Mouse (Mus musculus) megakaryocyte progenitor cell, adult 5-6 weeks (primary cell): Measurements from ENCODE around the gene Sohlh1. TPM values are rescaled to one million over a fixed set of nuclear protein-coding genes. Genes with fewer than 3 reads are reported as not detected.
"Not testable (repeated sequence)": the region's sequence is repeated elsewhere in the genome, so short reads cannot be mapped to it uniquely, and the experiment has no call there.

Experiments used
- ATAC-seq: replicated peaks from 2 replicates; pipeline ENCODE4 v1.8.0; 2016; ENCODE audit warnings: mild to moderate bottlenecking, moderate TSS enrichment, inconsistent platforms; ENCODE audit not compliant: poor library complexity
- total RNA-seq, 2 experiments: library from RNA; stranded (forward) in 1 of 2; stranded (reverse) in 1 of 2; fragments of 157-497, 149-512 nt in 1 of 2; fragments of 200-1000 nt in 1 of 2; gene quantifications; 2 replicates each; pipeline versions ENCODE4 v1.2.3 to v1.2.4; 2015 to 2017

Gene Sohlh1
- total RNA-seq, 2 experiments from 2014 or later, result not detected

DNA sequence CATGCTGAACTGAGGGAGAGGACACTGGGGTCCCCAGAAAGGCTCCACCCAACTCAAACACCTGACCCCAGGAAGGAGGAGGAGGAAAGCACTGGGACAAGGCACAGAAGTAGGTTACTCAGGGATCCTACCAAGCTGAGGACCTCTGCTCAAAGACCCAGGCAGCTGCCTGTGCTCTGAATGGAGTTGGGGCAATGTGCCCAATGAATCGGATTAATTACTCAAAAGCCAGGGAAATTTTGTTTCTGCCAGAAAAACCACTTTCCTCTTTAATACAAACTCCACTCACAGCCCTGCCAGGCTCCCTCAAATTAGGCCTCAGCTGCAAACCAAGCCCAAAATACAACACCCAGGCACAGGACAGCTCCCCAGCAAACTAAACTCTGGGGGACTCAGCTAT lies 4.3 kb downstream of the Sohlh1 start:
- ATAC-seq, result no peak

DNA sequence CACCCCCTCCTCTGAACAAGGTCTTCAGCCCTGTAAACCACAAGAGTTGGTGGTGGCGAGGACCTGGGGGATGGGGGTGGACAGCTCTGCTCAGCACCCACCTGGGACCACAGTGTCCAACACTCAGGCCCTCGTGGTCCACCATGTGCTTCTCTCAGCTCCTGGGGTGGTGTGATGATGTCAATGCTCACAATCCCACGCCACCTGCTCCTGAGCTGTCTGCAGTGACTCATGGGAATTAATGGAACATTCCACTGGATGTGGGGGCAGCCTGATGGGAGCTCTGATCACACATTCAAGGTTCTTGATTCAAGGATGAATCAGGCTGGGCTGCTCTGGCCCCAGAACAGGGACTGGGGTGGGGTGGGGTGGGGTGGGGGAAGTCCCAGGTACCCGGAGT lies 4.9 kb downstream of the Sohlh1 start:
- ATAC-seq, result no peak

GRCm38 (mm10) chr2:25836291-25836690 lies 10.8 kb downstream of the Sohlh1 start:
- ATAC-seq, result peak; percentile 91

GRCm38 (mm10) chr2:25830786-25831185 lies 16.3 kb downstream of the Sohlh1 start:
- no peak for ATAC-seq

DNA sequence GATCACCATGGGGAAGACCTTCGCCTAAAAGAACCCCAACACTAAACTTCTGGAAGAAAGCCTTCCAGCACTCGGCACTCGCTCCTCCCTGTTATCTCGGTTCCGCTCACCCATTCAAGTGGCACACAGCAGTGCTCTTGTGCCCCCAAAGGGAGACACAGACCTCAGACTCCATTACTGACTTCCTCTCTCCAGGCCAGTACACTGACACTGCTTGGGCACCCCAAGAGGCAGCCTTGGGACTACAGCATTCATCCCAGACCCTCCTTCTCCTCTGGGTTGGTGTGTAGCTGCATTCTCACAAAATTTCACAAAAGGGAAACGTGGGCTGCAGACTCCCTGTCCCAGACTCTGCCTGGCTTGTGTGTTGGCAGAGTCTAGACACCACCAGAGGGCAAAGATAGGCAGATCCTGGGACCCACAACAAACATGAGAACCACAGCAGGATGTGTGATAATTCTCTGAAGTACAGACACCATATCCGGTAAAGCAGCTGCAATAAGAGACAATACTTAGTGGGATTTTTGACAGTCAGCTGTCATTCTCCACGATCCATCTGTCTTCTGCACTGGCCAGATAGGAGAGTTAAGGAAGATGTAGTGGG lies 18.6 kb downstream of the Sohlh1 start:
- peak; percentile 42 for ATAC-seq

DNA sequence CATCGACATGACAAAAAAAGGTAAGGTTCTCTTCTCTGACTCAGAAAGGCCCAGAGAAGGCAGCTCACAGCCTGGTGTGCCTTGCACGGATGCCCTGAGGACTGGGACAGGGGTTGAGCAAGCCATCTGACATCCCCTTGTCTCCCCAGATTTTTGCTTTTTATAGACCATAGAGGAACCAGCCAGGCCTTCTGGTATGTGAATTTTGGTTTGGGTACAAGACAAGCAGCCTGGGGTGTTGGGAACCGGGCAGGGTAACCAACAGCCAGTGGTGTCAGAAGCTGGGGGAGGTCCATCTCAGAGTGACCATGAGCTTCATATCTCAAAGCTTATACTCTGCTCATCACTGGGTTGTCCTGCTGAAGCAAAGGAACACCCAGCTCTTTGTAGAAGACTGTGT lies 22.3 kb downstream of the Sohlh1 start:
- no peak for ATAC-seq

DNA sequence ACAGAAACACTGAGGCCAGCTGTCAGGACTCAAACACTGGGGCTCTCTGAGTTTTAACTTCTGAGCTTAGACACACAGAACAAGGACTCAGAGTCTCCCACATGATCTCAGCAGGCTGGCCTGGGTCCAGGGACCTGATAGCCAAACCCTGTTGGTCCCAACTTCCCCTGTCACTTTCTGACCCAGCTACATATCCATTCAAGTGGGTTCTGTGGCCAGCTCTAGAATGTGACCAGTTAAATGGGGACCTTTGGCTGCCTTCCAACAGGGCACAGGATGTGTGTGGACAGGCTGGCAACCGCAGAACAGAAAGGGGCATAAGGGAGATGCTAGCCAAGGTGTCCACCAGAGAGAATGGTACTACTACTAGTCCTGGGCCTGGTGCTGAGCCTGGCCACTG lies 24.2 kb downstream of the Sohlh1 start, which contains the start of gene Lcn9:
Lcn9 (plus strand) TSS at position 348 of the 400 bp plus-strand sequence.
- no peak for ATAC-seq

DNA sequence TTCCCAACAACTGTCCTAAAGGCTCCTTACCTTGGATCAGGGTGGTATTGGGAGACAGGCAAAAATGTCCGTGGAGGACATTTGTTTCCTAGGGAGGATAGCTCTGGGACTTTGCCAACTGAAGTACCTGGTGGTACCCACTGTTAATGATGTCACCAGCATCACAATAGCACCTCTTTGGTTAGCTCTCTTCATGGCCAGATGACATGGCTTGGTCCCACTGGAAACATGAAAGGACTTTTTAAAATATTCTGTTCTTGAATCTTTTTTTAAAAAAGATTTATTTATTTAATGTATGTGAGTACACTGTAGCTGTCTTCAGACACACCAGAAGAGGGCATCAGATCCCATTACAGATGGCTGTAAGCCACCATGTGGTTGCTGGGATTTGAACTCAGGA lies 31.3 kb downstream of the Sohlh1 start, which contains the start of gene Glt6d1:
Glt6d1 (minus strand) TSS at position 101 of the 400 bp plus-strand sequence.
- ATAC-seq, result not testable (repeated sequence)

DNA sequence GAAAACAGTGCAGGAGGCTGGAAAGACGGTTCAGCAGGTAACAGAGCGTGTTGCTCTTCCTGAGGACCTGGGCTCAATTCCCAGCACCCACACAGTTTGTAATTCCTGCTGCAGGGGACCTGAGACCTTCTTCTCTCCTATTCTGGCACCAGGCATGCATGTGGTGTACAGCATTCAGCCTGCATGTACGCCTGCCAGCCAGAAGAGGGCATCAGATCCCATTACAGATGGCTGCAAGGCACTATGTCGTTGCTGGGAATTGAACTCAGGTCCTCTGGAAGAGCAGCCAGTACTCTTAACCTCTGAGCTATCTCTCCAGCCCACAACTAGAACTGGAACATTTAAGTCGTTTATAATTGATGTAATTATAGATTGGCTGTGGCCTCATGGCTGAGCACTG lies 33.7 kb downstream of the Sohlh1 start:
- no peak for ATAC-seq

- no peak for ATAC-seq
These were observed 35.3 kb downstream of the Sohlh1 start for GRCm38 (mm10) chr2:25811711-25812110.

GRCm38 (mm10) chr2:25798065-25798464 lies 49.0 kb downstream of the Sohlh1 start:
- no peak for ATAC-seq

- no peak for ATAC-seq
These were observed 49.4 kb downstream of the Sohlh1 start for GRCm38 (mm10) chr2:25797635-25798034.

Other genes with a start within 250 kb of the Sohlh1 start
- 37.4 and 49.5 TPM in 2 replicates for gene Rabl6, start 238.7 kb downstream of the Sohlh1 start, total RNA-seq (2015)
- gene Rabl6, start 238.7 kb downstream of the Sohlh1 start, total RNA-seq (2017), result 54.9 and 86.7 TPM in 2 replicates
- gene Ccdc183, start 229.6 kb downstream of the Sohlh1 start, total RNA-seq (2015), result not detected in 2 replicates
- gene Ccdc183, start 229.6 kb downstream of the Sohlh1 start, total RNA-seq (2017), result not detected in 2 replicates
- gene Tmem141, start 225.2 kb downstream of the Sohlh1 start, total RNA-seq (2015), result 9.9 and 17.4 TPM in 2 replicates
- 18.1 and 18.6 TPM in 2 replicates for gene Tmem141, start 225.2 kb downstream of the Sohlh1 start, total RNA-seq (2017)
- gene Fcna, start 219.2 kb downstream of the Sohlh1 start, total RNA-seq (2015), result 0.68 and 1.4 TPM in 2 replicates
- 0.50 and 1.7 TPM in 2 replicates for gene Fcna, start 219.2 kb downstream of the Sohlh1 start, total RNA-seq (2017)
- gene Lcn8, start 194.1 kb downstream of the Sohlh1 start, total RNA-seq (2015), result not detected in 2 replicates
- not detected in 2 replicates for gene Lcn8, start 194.1 kb downstream of the Sohlh1 start, total RNA-seq (2017)
- gene Lcn5, start 189.3 kb downstream of the Sohlh1 start, total RNA-seq (2015), result not detected in 2 replicates
- gene Lcn5, start 189.3 kb downstream of the Sohlh1 start, total RNA-seq (2017), result not detected in 2 replicates
- not detected in 2 replicates for gene Lcn6, start 170.5 kb downstream of the Sohlh1 start, total RNA-seq (2015)
- not detected in 2 replicates for gene Lcn6, start 170.5 kb downstream of the Sohlh1 start, total RNA-seq (2017)
- gene Lcn10, start 164.5 kb downstream of the Sohlh1 start, total RNA-seq (2015), result not detected in 2 replicates
- not detected in 2 replicates for gene Lcn10, start 164.5 kb downstream of the Sohlh1 start, total RNA-seq (2017)
- not detected in 2 replicates for gene Obp2a, start 147.2 kb downstream of the Sohlh1 start, total RNA-seq (2015)
- not detected in 2 replicates for gene Obp2a, start 147.2 kb downstream of the Sohlh1 start, total RNA-seq (2017)
- 16.0 and 19.1 TPM in 2 replicates for gene Bmyc, start 140.5 kb downstream of the Sohlh1 start, total RNA-seq (2015)
- gene Bmyc, start 140.5 kb downstream of the Sohlh1 start, total RNA-seq (2017), result 6.5 and 8.6 TPM in 2 replicates
- not detected in 2 replicates for gene Obp2b, start 110.2 kb downstream of the Sohlh1 start, total RNA-seq (2015)
- gene Obp2b, start 110.2 kb downstream of the Sohlh1 start, total RNA-seq (2017), result not detected in 2 replicates
- gene Lcn3, start 81.7 kb downstream of the Sohlh1 start, total RNA-seq (2015), result not detected in 2 replicates
- gene Lcn3, start 81.7 kb downstream of the Sohlh1 start, total RNA-seq (2017), result not detected in 2 replicates
- gene Lcn11, start 70.2 kb downstream of the Sohlh1 start, total RNA-seq (2015), result not detected in 2 replicates
- not detected in 2 replicates for gene Lcn11, start 70.2 kb downstream of the Sohlh1 start, total RNA-seq (2017)
- gene Gm13539, start 65.0 kb downstream of the Sohlh1 start, total RNA-seq (2015), result not detected in 2 replicates
- not detected in 2 replicates for gene Gm13539, start 65.0 kb downstream of the Sohlh1 start, total RNA-seq (2017)
- not detected in 2 replicates for gene Glt6d1, start 31.4 kb downstream of the Sohlh1 start, total RNA-seq (2015)
- gene Glt6d1, start 31.4 kb downstream of the Sohlh1 start, total RNA-seq (2017), result not detected in 2 replicates
- gene Lcn9, start 24.1 kb downstream of the Sohlh1 start, total RNA-seq (2015), result not detected in 2 replicates
- gene Lcn9, start 24.1 kb downstream of the Sohlh1 start, total RNA-seq (2017), result not detected in 2 replicates
- not detected in 2 replicates for gene Kcnt1, start 16.5 kb upstream of the Sohlh1 start, total RNA-seq (2015)
- not detected in 2 replicates for gene Kcnt1, start 16.5 kb upstream of the Sohlh1 start, total RNA-seq (2017)
- 12.5 and 13.2 TPM in 2 replicates for gene Camsap1, start 136.0 kb upstream of the Sohlh1 start, total RNA-seq (2015)
- gene Camsap1, start 136.0 kb upstream of the Sohlh1 start, total RNA-seq (2017), result 7.9 and 14.2 TPM in 2 replicates
- 62.2 and 62.7 TPM in 2 replicates for gene Ubac1, start 174.5 kb upstream of the Sohlh1 start, total RNA-seq (2015)
- 34.4 and 44.1 TPM in 2 replicates for gene Ubac1, start 174.5 kb upstream of the Sohlh1 start, total RNA-seq (2017)